Mouse (Mus musculus): ENCODE measurements around the gene Gm2056. TPM values are rescaled to one million over a fixed set of nuclear protein-coding genes. Genes with fewer than 3 reads are reported as not detected.
"Not testable (repeated sequence)": the region's sequence is repeated elsewhere in the genome, so short reads cannot be mapped to it uniquely, and the experiment has no call there.

Gene Gm2056
- total and polyA plus RNA-seq, 3 experiments, result not detected

DNA sequence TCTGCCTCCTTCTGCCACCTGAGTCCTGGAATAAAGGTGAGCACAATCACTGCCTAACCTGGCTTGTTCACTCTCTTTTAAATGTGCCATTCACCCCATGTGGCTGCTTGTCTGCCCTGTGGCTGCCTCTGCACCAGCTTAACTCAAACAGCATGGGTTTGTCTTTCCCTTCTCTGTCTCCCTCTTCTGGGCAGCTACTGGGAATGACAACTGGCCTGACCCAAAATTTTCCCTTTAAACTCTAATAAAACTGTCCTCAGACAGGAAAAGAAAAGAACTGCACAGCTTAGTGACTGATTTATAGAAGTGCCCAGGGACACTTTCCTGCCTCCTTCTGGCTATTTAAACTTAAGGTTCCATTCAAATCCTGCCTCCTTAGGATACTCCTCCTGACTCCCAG, 12.3 kb downstream of the Gm2056 start:
- DNase-seq (ENCODE audit: extremely low read depth); H3K9ac ChIP-seq (ENCODE audit: insufficient read depth, low read depth); H3K27ac ChIP-seq (ENCODE audit: insufficient read depth, low read depth); H3K79me2 ChIP-seq (replicated peaks; ENCODE audit: control insufficient read depth, extremely low read depth, insufficient read depth, poor library complexity, severe bottlenecking); H3K27me3 ChIP-seq (replicated peaks); H3K9me3 ChIP-seq (replicated peaks; ENCODE audit: low read length); dilution Hi-C loops (cut with MboI; ENCODE audit: extremely low pct_ligation_motif_present, extremely low pct_unique_long_range_greater_than_20kb, low sequenced_read_pairs); H3K4me2 ChIP-seq (ENCODE audit: insufficient read depth, low read depth, poor library complexity, severe bottlenecking); H3K4me1 ChIP-seq (ENCODE audit: control insufficient read depth in 1 of 2, insufficient read depth in 2 of 2); H3K4me3 ChIP-seq (replicated peaks in 1 of 3; ENCODE audit: low read depth in 2 of 3, low read length in 2 of 3, poor library complexity in 1 of 3); H3K36me3 ChIP-seq (replicated peaks in 1 of 2; ENCODE audit: control insufficient read depth in 1 of 2, insufficient read depth in 1 of 2, low read length in 1 of 2); in situ Hi-C loops (cut with MboI; ENCODE audit: low pct_ligation_motif_present, low pct_unique_long_range_greater_than_20kb, low sequenced_read_pairs): not testable (repeated sequence)

DNA sequence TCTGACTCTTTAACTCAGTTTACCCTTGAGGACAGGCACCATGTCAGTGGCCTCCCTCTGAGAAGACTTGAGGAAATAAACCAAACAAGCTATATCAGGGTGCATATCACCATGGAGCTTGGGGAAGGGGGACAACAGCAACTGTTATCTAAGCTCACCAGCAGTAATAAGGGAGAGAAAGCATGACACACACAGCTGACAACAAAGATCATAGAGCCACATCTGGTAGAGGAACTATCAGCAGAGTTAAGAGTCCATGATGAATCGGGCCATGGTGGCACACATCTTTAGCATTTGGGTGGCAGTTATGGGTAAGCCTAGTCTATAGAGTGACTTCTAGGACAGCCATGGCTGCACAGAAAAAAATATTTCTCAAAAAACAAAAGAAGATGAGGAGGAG, 12.9 kb downstream of the Gm2056 start:
- H3K27ac ChIP-seq (ENCODE audit: insufficient read depth, low read depth); DNase-seq (ENCODE audit: extremely low read depth); in situ Hi-C loops (cut with MboI; ENCODE audit: low pct_ligation_motif_present, low pct_unique_long_range_greater_than_20kb, low sequenced_read_pairs): not testable (repeated sequence)

DNA sequence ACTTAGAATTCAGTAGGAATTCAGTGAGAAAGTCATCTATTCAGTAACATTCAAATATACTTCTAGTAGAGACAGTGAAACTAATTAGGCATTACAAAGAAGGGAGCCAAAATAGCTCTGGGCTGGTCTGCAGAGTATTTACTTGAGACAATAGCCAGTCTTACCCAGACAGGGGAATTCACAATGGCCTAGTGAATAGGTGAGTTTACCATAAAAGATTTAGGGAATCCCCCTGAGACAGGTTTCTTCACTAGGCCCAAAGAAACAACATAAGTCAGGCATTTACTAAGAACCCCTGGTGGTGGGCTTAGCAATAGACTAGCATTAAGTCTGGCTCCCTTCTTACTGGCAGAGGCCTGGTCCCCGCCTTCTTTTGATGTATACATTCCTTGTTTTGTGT, 18.4 kb downstream of the Gm2056 start:
- in situ Hi-C loops (cut with MboI; ENCODE audit: low pct_ligation_motif_present, low pct_unique_long_range_greater_than_20kb, low sequenced_read_pairs); H3K27ac ChIP-seq (ENCODE audit: insufficient read depth, low read depth): not testable (repeated sequence)

More for the DNA sequence above, 12.9 kb downstream of the Gm2056 start:
- H3K79me2 ChIP-seq (replicated peaks; ENCODE audit: control insufficient read depth, extremely low read depth, insufficient read depth, poor library complexity, severe bottlenecking); H3K4me3 ChIP-seq (replicated peaks in 1 of 3; ENCODE audit: low read depth in 2 of 3, low read length in 2 of 3, poor library complexity in 1 of 3); H3K4me2 ChIP-seq (ENCODE audit: insufficient read depth, low read depth, poor library complexity, severe bottlenecking); H3K36me3 ChIP-seq (replicated peaks in 1 of 2; ENCODE audit: control insufficient read depth in 1 of 2, insufficient read depth in 1 of 2, low read length in 1 of 2); H3K27me3 ChIP-seq (replicated peaks); H3K4me1 ChIP-seq (ENCODE audit: control insufficient read depth in 1 of 2, insufficient read depth in 2 of 2); H3K9ac ChIP-seq (ENCODE audit: insufficient read depth, low read depth); dilution Hi-C loops (cut with MboI; ENCODE audit: extremely low pct_ligation_motif_present, extremely low pct_unique_long_range_greater_than_20kb, low sequenced_read_pairs); H3K9me3 ChIP-seq (replicated peaks; ENCODE audit: low read length): not testable (repeated sequence)

More for the DNA sequence above, 18.4 kb downstream of the Gm2056 start:
- H3K36me3 ChIP-seq (replicated peaks in 1 of 2; ENCODE audit: control insufficient read depth in 1 of 2, insufficient read depth in 1 of 2, low read length in 1 of 2); H3K9ac ChIP-seq (ENCODE audit: insufficient read depth, low read depth); H3K9me3 ChIP-seq (replicated peaks; ENCODE audit: low read length); H3K4me1 ChIP-seq (ENCODE audit: control insufficient read depth in 1 of 2, insufficient read depth in 2 of 2); H3K4me2 ChIP-seq (ENCODE audit: insufficient read depth, low read depth, poor library complexity, severe bottlenecking); DNase-seq (ENCODE audit: extremely low read depth); H3K79me2 ChIP-seq (replicated peaks; ENCODE audit: control insufficient read depth, extremely low read depth, insufficient read depth, poor library complexity, severe bottlenecking); dilution Hi-C loops (cut with MboI; ENCODE audit: extremely low pct_ligation_motif_present, extremely low pct_unique_long_range_greater_than_20kb, low sequenced_read_pairs); H3K27me3 ChIP-seq (replicated peaks); H3K4me3 ChIP-seq (replicated peaks in 1 of 3; ENCODE audit: low read depth in 2 of 3, low read length in 2 of 3, poor library complexity in 1 of 3): not testable (repeated sequence)

Other genes with a start within 250 kb of the Gm2056 start
- not detected in 2 replicates for gene Gm21936, start 231.5 kb upstream of the Gm2056 start, total RNA-seq (2012; rRNA removed)
- gene Gm21936, start 231.5 kb upstream of the Gm2056 start, total RNA-seq (2014; rRNA removed), result not detected in 2 replicates
- gene Gm21936, start 231.5 kb upstream of the Gm2056 start, polyA plus RNA-seq (2012; ENCODE audit: insufficient read length, low read depth), result not detected in 2 replicates
- gene BB287469, start 210.4 kb upstream of the Gm2056 start, total RNA-seq (2012; rRNA removed), result not detected in 2 replicates
- not detected in 2 replicates for gene BB287469, start 210.4 kb upstream of the Gm2056 start, total RNA-seq (2014; rRNA removed)
- gene BB287469, start 210.4 kb upstream of the Gm2056 start, polyA plus RNA-seq (2012; ENCODE audit: insufficient read length, low read depth), result not detected in 2 replicates
- gene Gm2001, start 184.7 kb upstream of the Gm2056 start, total RNA-seq (2012; rRNA removed), result not detected in 2 replicates
- gene Gm2001, start 184.7 kb upstream of the Gm2056 start, total RNA-seq (2014; rRNA removed), result not detected in 2 replicates
- gene Gm2001, start 184.7 kb upstream of the Gm2056 start, polyA plus RNA-seq (2012; ENCODE audit: insufficient read length, low read depth), result not detected in 2 replicates
- gene Gm2016, start 152.9 kb upstream of the Gm2056 start, total RNA-seq (2012; rRNA removed), result not detected in 2 replicates
- gene Gm2016, start 152.9 kb upstream of the Gm2056 start, total RNA-seq (2014; rRNA removed), result not detected in 2 replicates
- not detected in 2 replicates for gene Gm2016, start 152.9 kb upstream of the Gm2056 start, polyA plus RNA-seq (2012; ENCODE audit: insufficient read length, low read depth)
- gene Gm2022, start 131.6 kb upstream of the Gm2056 start, total RNA-seq (2012; rRNA removed), result not detected in 2 replicates
- not detected in 2 replicates for gene Gm2022, start 131.6 kb upstream of the Gm2056 start, total RNA-seq (2014; rRNA removed)
- gene Gm2022, start 131.6 kb upstream of the Gm2056 start, polyA plus RNA-seq (2012; ENCODE audit: insufficient read length, low read depth), result not detected in 2 replicates
- not detected in 2 replicates for gene Gm2035, start 107.1 kb upstream of the Gm2056 start, total RNA-seq (2012; rRNA removed)
- not detected in 2 replicates for gene Gm2035, start 107.1 kb upstream of the Gm2056 start, total RNA-seq (2014; rRNA removed)
- gene Gm2035, start 107.1 kb upstream of the Gm2056 start, polyA plus RNA-seq (2012; ENCODE audit: insufficient read length, low read depth), result not detected in 2 replicates
- gene Gm2042, start 72.9 kb upstream of the Gm2056 start, total RNA-seq (2012; rRNA removed), result not detected in 2 replicates
- gene Gm2042, start 72.9 kb upstream of the Gm2056 start, total RNA-seq (2014; rRNA removed), result not detected in 2 replicates
- gene Gm2042, start 72.9 kb upstream of the Gm2056 start, polyA plus RNA-seq (2012; ENCODE audit: insufficient read length, low read depth), result not detected in 2 replicates
- gene Gm2075, start 15.2 kb upstream of the Gm2056 start, total RNA-seq (2012; rRNA removed), result not detected in 2 replicates
- gene Gm2075, start 15.2 kb upstream of the Gm2056 start, total RNA-seq (2014; rRNA removed), result not detected in 2 replicates
- gene Gm2075, start 15.2 kb upstream of the Gm2056 start, polyA plus RNA-seq (2012; ENCODE audit: insufficient read length, low read depth), result not detected in 2 replicates
- gene Gm6803, start 8.2 kb upstream of the Gm2056 start, total RNA-seq (2012; rRNA removed), result not detected in 2 replicates
- gene Gm6803, start 8.2 kb upstream of the Gm2056 start, total RNA-seq (2014; rRNA removed), result not detected in 2 replicates
- not detected in 2 replicates for gene Gm6803, start 8.2 kb upstream of the Gm2056 start, polyA plus RNA-seq (2012; ENCODE audit: insufficient read length, low read depth)
- gene Gm16368, start 56.7 kb downstream of the Gm2056 start, total RNA-seq (2012; rRNA removed), result not detected in 2 replicates
- not detected in 2 replicates for gene Gm16368, start 56.7 kb downstream of the Gm2056 start, total RNA-seq (2014; rRNA removed)
- not detected in 2 replicates for gene Gm16368, start 56.7 kb downstream of the Gm2056 start, polyA plus RNA-seq (2012; ENCODE audit: insufficient read length, low read depth)
- not detected in 2 replicates for gene Gm10436, start 155.1 kb downstream of the Gm2056 start, total RNA-seq (2012; rRNA removed)
- gene Gm10436, start 155.1 kb downstream of the Gm2056 start, total RNA-seq (2014; rRNA removed), result not detected in 2 replicates
- gene Gm10436, start 155.1 kb downstream of the Gm2056 start, polyA plus RNA-seq (2012; ENCODE audit: insufficient read length, low read depth), result not detected in 2 replicates
- gene Gm8332, start 223.1 kb downstream of the Gm2056 start, total RNA-seq (2012; rRNA removed), result not detected in 2 replicates
- gene Gm8332, start 223.1 kb downstream of the Gm2056 start, total RNA-seq (2014; rRNA removed), result not detected in 2 replicates
- gene Gm8332, start 223.1 kb downstream of the Gm2056 start, polyA plus RNA-seq (2012; ENCODE audit: insufficient read length, low read depth), result not detected in 2 replicates
- gene Gm5662, start 247.5 kb downstream of the Gm2056 start, total RNA-seq (2012; rRNA removed), result not detected in 2 replicates
- gene Gm5662, start 247.5 kb downstream of the Gm2056 start, total RNA-seq (2014; rRNA removed), result not detected in 2 replicates
- not detected in 2 replicates for gene Gm5662, start 247.5 kb downstream of the Gm2056 start, polyA plus RNA-seq (2012; ENCODE audit: insufficient read length, low read depth)